Mouse (Mus musculus) heart, embryonic 12.5 days (tissue): ENCODE results near the gene Esrrg. TPM values are rescaled to one million over a fixed set of nuclear protein-coding genes. Genes with fewer than 3 reads are reported as not detected.

Experiments
- ATAC-seq: fragments of 200-750 bp; cut with Nextera tagmentation; 2 replicates; pipeline ENCODE4 v1.8.0; 2017; ENCODE audit warnings: moderate TSS enrichment, moderate library complexity; ENCODE audit not compliant: insufficient number of reproducible peaks, low FRiP score
- H3K27ac ChIP-seq: fragments of 300-500 bp; sonication (generic); 2 replicates; pipeline ENCODE4 v1.5.1; 2016; ENCODE audit warnings: mild to moderate bottlenecking, moderate library complexity; ENCODE audit not compliant: poor library complexity, severe bottlenecking
- H3K27me3 ChIP-seq: fragments of 300-500 bp; sonication (generic); replicated peaks from 2 replicates; pipeline ENCODE4 v1.6.1; 2016; ENCODE audit warnings: mild to moderate bottlenecking, moderate library complexity
- H3K36me3 ChIP-seq: fragments of 300-500 bp; sonication (generic); 2 replicates; pipeline ENCODE4 v1.6.1; 2016; ENCODE audit warnings: mild to moderate bottlenecking, moderate library complexity
- H3K4me1 ChIP-seq: fragments of 300-500 bp; sonication (generic); replicated peaks from 2 replicates; pipeline ENCODE4 v1.6.1; 2016; ENCODE audit warnings: mild to moderate bottlenecking
- H3K4me2 ChIP-seq: fragments of 300-500 bp; sonication (generic); 2 replicates; pipeline ENCODE4 v1.6.1; 2016; ENCODE audit warnings: mild to moderate bottlenecking, moderate library complexity
- H3K4me3 ChIP-seq: fragments of 300-500 bp; sonication (generic); 2 replicates; pipeline ENCODE4 v1.5.1; 2016; ENCODE audit warnings: mild to moderate bottlenecking
- H3K9ac ChIP-seq: fragments of 300-500 bp; sonication (generic); 2 replicates; pipeline ENCODE4 v1.6.1; 2016; ENCODE audit warnings: mild to moderate bottlenecking, moderate library complexity
- H3K9me3 ChIP-seq: fragments of 300-500 bp; sonication (generic); replicated peaks from 2 replicates; pipeline ENCODE4 v1.6.1; 2016; ENCODE audit warnings: mild to moderate bottlenecking, moderate library complexity
- WGBS: fragments of 180-500 bp; shearing (Covaris S2); methylation state at CpG from one replicate; pipeline ENCODE4 v1.1.7; 2016; 5-methylcytosine and 5-hydroxymethylcytosine counted together
- polyA plus RNA-seq: library from polyadenylated mRNA; unstranded; fragments of >200 nt; fragmentation: Nextera tagmentation; extraction: Ambion mirVana; gene quantifications from 2 replicates; pipeline ENCODE4 v1.2.1, GENCODE M21; 2016

Esrrg gene
- polyA plus RNA-seq, 1 experiment from 2014 or later = 33.3 TPM

GRCm38 (mm10) chr1:187650786-187651687 is 42.4 kb downstream of the Esrrg start:
- H3K27ac ChIP-seq = peak overlapping the region; percentile 96
- no peak for ATAC-seq

GRCm38 (mm10) chr1:187651688-187652241 is 43.2 kb downstream of the Esrrg start:
- 0% methylated on average over 44 of the region's 47 CpGs for WGBS

More at GRCm38 (mm10) chr1:187650786-187651687, 42.4 kb downstream of the Esrrg start:
- no peaks in the 10 kb centered on the region for H3K9me3 ChIP-seq
- no peaks in the 10 kb centered on the region for H3K27me3 ChIP-seq
- peak overlapping the region; percentile 95 for H3K9ac ChIP-seq
- H3K4me3 ChIP-seq = peak overlapping the region; percentile 84
- 4% methylated on average over 24 of the region's 24 CpGs for WGBS
- peaks cover 36% of the 10 kb centered on the region for H3K4me1 ChIP-seq
- H3K4me2 ChIP-seq = peak overlapping the region; percentile 87
- no peaks in the 10 kb centered on the region for H3K36me3 ChIP-seq

GRCm38 (mm10) chr1:187652445-187652844 is 43.9 kb downstream of the Esrrg start:
- WGBS = 6% methylated on average over 7 of the region's 7 CpGs
- H3K36me3 ChIP-seq = no peaks in the 10 kb centered on the region
- ATAC-seq = peak; percentile 12; the same call in 1 of the 2 replicates
- peak overlapping the region; percentile 96 for H3K27ac ChIP-seq
- peaks cover 39% of the 10 kb centered on the region for H3K4me1 ChIP-seq
- peak overlapping the region; percentile 95 for H3K9ac ChIP-seq
- H3K4me3 ChIP-seq = peak overlapping the region; percentile 84
- no peaks in the 10 kb centered on the region for H3K9me3 ChIP-seq
- peak overlapping the region; percentile 87 for H3K4me2 ChIP-seq
- no peaks in the 10 kb centered on the region for H3K27me3 ChIP-seq

More at GRCm38 (mm10) chr1:187651688-187652241, 43.2 kb downstream of the Esrrg start:
- Histone ChIP-seq H3K27me3 (no peaks in the 10 kb centered on the region), H3K9ac (peak overlapping the region; percentile 95), H3K4me1 (peaks cover 39% of the 10 kb centered on the region), H3K9me3 (no peaks in the 10 kb centered on the region), H3K4me3 (peak overlapping the region; percentile 84), H3K36me3 (no peaks in the 10 kb centered on the region), H3K27ac (peak overlapping the region; percentile 96), H3K4me2 (peak overlapping the region; percentile 87)
- ATAC-seq = peak; percentile 81

- no peaks in the 10 kb centered on the region for H3K27me3 ChIP-seq
- WGBS = 14% methylated on average over 9 of the region's 9 CpGs
- H3K4me1 ChIP-seq = peaks cover 39% of the 10 kb centered on the region
- peak overlapping the region; percentile 87 for H3K4me2 ChIP-seq
- peak overlapping the region; percentile 95; the same call in 1 of the 2 replicates for H3K9ac ChIP-seq
- no peak for ATAC-seq
- peak overlapping the region; percentile 5; the same call in 1 of the 2 replicates for H3K4me3 ChIP-seq
- peak overlapping the region; percentile 96 for H3K27ac ChIP-seq
- H3K36me3 ChIP-seq = no peaks in the 10 kb centered on the region
- H3K9me3 ChIP-seq = no peaks in the 10 kb centered on the region
Observed at GRCm38 (mm10) chr1:187653390-187653789, 44.8 kb downstream of the Esrrg start.

GRCm38 (mm10) chr1:187660963-187661362 is 52.4 kb downstream of the Esrrg start:
- no peak overlapping the region for H3K4me2 ChIP-seq
- 46% methylated on average over 9 of the region's 9 CpGs for WGBS
- ATAC-seq = no peak; the same call in 1 of the 2 replicates
- no peaks in the 10 kb centered on the region for H3K36me3 ChIP-seq
- no peak overlapping the region for H3K4me3 ChIP-seq
- H3K27me3 ChIP-seq = no peaks in the 10 kb centered on the region
- H3K4me1 ChIP-seq = peaks cover 54% of the 10 kb centered on the region
- no peak overlapping the region for H3K27ac ChIP-seq
- no peaks in the 10 kb centered on the region for H3K9me3 ChIP-seq
- H3K9ac ChIP-seq = no peak overlapping the region

- H3K27ac ChIP-seq = peak overlapping the region; percentile 58
- H3K9me3 ChIP-seq = no peaks in the 10 kb centered on the region
- ATAC-seq = no peak; the same call in 1 of the 2 replicates
- H3K4me2 ChIP-seq = peak overlapping the region; percentile 61
- no peaks in the 10 kb centered on the region for H3K36me3 ChIP-seq
- WGBS = 24% methylated on average over 12 of the region's 12 CpGs
- H3K4me3 ChIP-seq = peak overlapping the region; percentile 32
- H3K9ac ChIP-seq = peak overlapping the region; percentile 34; the same call in 1 of the 2 replicates
- H3K4me1 ChIP-seq = peaks cover 50% of the 10 kb centered on the region
- no peaks in the 10 kb centered on the region for H3K27me3 ChIP-seq
Observed at GRCm38 (mm10) chr1:187662083-187662609, 53.6 kb downstream of the Esrrg start.

GRCm38 (mm10) chr1:187663376-187663775 is 54.8 kb downstream of the Esrrg start:
- H3K27me3 ChIP-seq = no peaks in the 10 kb centered on the region
- no peaks in the 10 kb centered on the region for H3K36me3 ChIP-seq
- no peaks in the 10 kb centered on the region for H3K9me3 ChIP-seq
- no peak overlapping the region for H3K4me2 ChIP-seq
- H3K4me1 ChIP-seq = peaks cover 50% of the 10 kb centered on the region
- WGBS = 78% methylated on average over 6 of the region's 6 CpGs
- no peak for ATAC-seq
- H3K9ac ChIP-seq = no peak overlapping the region
- no peak overlapping the region for H3K4me3 ChIP-seq
- H3K27ac ChIP-seq = no peak overlapping the region

GRCm38 (mm10) chr1:187664261-187664660 is 55.7 kb downstream of the Esrrg start:
- no peak for ATAC-seq
- no peak overlapping the region for H3K4me3 ChIP-seq
- WGBS = 78% methylated on average over 7 of the region's 7 CpGs
- H3K27me3 ChIP-seq = no peaks in the 10 kb centered on the region
- H3K4me2 ChIP-seq = no peak overlapping the region
- no peaks in the 10 kb centered on the region for H3K36me3 ChIP-seq
- no peak overlapping the region for H3K9ac ChIP-seq
- no peak overlapping the region for H3K27ac ChIP-seq
- H3K9me3 ChIP-seq = no peaks in the 10 kb centered on the region
- H3K4me1 ChIP-seq = peaks cover 54% of the 10 kb centered on the region

- H3K36me3 ChIP-seq = no peaks in the 10 kb centered on the region
- H3K4me1 ChIP-seq = peaks cover 50% of the 10 kb centered on the region
- no peaks in the 10 kb centered on the region for H3K27me3 ChIP-seq
- H3K4me3 ChIP-seq = no peak overlapping the region
- no peak for ATAC-seq
- H3K27ac ChIP-seq = no peak overlapping the region
- 39% methylated on average over 10 of the region's 10 CpGs for WGBS
- no peak overlapping the region for H3K9ac ChIP-seq
- no peak overlapping the region for H3K4me2 ChIP-seq
- H3K9me3 ChIP-seq = no peaks in the 10 kb centered on the region
Observed at GRCm38 (mm10) chr1:187665901-187666600, 57.5 kb downstream of the Esrrg start.

GRCm38 (mm10) chr1:187669746-187670145 is 61.2 kb downstream of the Esrrg start:
- Histone ChIP-seq H3K4me2 (no peak overlapping the region), H3K9me3 (no peaks in the 10 kb centered on the region), H3K36me3 (no peaks in the 10 kb centered on the region), H3K4me1 (peaks cover 30% of the 10 kb centered on the region), H3K9ac (no peak overlapping the region), H3K27me3 (no peaks in the 10 kb centered on the region), H3K4me3 (no peak overlapping the region), H3K27ac (no peak overlapping the region)
- WGBS = 81% methylated on average over 6 of the region's 6 CpGs
- ATAC-seq = no peak
